Mouse (Mus musculus) testis, postnatal 10 days (tissue): ENCODE data around the gene Gm17349.

Experiments
- DNase-seq: peaks from one replicate; pipeline ENCODE4 v3.0.0; 2021; ENCODE audit warnings: low spot score

The Gm17349 gene

DNA sequence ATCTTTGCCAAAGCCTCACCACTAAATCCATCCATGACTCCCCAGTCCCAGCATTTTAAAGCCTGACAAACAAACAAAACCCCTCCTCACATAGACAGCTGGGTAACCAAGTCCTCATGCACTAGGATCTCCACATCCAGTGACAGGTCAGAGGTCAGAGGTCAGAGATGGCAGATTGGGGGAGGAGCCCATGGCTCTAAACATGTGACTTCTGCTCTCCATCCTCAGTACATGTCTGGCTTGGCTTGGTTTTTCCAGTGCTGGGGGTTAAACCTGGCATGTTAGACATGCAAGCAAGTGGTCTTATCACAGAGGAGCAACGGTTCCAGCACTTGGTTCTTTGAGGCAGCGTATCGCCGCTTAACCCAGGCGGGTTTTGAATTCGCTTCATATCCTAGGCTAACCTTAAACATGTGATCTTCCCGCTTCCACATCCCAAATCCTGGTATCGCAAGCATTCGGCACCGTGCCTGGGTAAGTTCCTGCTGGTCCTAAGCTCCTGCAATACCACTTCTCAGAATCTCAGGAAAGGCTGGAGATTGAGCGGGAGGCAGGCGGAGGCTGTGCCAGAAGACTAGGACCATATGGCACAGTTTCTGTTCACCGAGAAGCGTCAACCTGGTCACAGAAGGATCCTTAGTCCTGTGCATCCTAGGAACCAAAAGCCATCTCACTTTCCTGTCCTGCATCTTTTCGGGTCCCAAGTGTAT, 44.0 kb downstream of the Gm17349 start:
- DNase-seq: no peak

DNA sequence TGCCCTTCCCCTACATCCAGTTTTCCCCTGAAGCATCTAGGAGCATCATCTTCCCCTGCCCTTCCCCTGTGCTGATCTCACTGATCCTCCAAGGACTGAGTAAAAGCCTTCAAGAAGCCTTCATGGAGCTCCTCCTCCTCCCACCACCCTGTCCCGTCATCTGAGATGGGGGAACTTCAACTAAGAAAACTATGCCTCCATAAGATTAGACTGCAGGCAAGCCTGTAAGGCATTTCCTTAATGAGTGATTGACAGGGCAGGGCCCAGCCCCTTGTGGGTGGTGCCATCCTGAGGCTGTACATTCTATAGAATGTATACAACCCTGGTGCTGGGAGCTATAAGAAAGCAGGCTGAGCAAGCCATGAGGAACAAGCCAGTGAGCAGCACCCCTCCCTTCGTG, 46.9 kb downstream of the Gm17349 start:
- DNase-seq: no peak

DNA sequence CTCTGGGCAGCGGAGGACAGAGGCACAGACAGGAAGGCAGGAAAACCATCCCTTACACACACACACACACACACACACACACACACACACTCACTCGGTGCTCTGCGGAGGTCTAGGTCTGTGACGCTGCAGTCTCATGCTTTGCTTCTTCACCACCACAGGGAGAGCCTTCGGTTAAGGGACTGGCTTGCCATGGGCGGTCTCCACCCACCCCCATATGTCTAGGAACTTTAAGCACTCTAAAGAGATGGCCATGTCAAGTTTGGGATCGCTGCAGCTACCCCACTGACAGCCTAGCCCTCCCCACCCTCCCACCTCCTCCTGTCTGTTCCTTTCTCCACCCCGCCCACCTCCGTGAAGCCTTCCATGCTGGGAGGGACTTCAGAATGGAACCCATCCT, 49.3 kb downstream of the Gm17349 start:
- no peak for DNase-seq

DNA sequence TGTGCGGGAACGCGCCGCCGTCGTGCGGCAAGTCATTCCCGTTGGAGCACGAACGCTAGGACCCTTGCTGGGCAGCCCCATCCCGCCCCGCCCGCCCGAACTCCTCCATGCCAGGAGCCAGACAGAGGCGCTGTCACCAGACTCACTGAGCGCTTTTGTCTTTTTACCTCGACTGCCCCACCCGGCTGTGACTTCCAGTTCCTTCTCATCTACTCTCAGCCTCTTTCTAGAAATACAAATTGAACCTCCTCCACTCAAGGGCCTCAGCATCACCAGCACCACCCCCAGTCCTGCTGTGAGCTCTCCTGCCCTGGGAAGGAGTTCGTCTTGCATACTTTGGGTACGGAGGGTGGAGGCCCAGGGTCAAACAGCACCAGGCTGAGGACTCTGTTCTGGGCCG, 51.4 kb downstream of the Gm17349 start:
- DNase-seq: no peak

DNA sequence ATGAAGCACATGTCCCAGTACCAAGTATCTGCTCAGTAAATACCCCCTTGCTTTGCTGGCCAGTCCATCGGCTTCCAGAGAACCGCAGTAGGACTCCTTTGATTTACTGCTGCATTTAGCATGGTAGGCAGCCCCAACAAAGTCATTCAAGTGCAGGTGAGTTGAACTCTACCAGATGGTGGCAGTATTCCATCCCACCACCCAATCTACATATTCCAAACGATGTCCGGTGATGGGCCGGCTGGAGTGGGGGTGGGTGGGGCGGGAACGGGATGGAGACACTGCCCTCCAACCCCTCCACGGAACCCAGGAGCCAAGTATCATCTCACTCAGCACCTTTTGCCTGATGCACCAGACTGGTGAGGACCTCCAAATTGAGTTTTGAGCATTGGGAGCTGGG, 52.0 kb downstream of the Gm17349 start:
- no peak for DNase-seq
